Mouse (Mus musculus): ENCODE data around the gene Neurod6. TPM values are rescaled to one million over a fixed set of nuclear protein-coding genes. Genes with fewer than 3 reads are reported as not detected.
A peak's percentile ranks its signal among the peaks of the same experiment; 100 is the strongest.
"Not testable (repeated sequence)": the region's sequence is repeated elsewhere in the genome, so short reads cannot be mapped to it uniquely, and the experiment has no call there.

Gene Neurod6
- not detected for total RNA-seq (2022)

- no peak for DNase-seq (ENCODE audit: low spot score)
Observed at GRCm38 (mm10) chr6:55680974-55681373, at the start of gene Neurod6. TSS of gene Neurod6 (minus strand) at chr6:55681263.

GRCm38 (mm10) chr6:55717209-55717608 is 36.1 kb upstream of the Neurod6 start:
- DNase-seq (ENCODE audit: low spot score): peak; percentile 8

GRCm38 (mm10) chr6:55715446-55715845 is 34.4 kb upstream of the Neurod6 start:
- DNase-seq (ENCODE audit: low spot score): no peak

GRCm38 (mm10) chr6:55710913-55711312 is 29.9 kb upstream of the Neurod6 start:
- DNase-seq (ENCODE audit: low spot score): not testable (repeated sequence)

- no peak for DNase-seq (ENCODE audit: low spot score)
Observed at GRCm38 (mm10) chr6:55704759-55705104, 23.7 kb upstream of the Neurod6 start.

- DNase-seq (ENCODE audit: low spot score): no peak
Observed at GRCm38 (mm10) chr6:55704061-55704758, 23.1 kb upstream of the Neurod6 start.

GRCm38 (mm10) chr6:55700392-55701386 is 19.6 kb upstream of the Neurod6 start:
- DNase-seq (ENCODE audit: low spot score): no peak

- no peak for DNase-seq (ENCODE audit: low spot score)
Observed at GRCm38 (mm10) chr6:55690015-55690531, 9.0 kb upstream of the Neurod6 start.

- DNase-seq (ENCODE audit: low spot score): no peak
Observed at GRCm38 (mm10) chr6:55683506-55683905, 2.4 kb upstream of the Neurod6 start.

- DNase-seq (ENCODE audit: low spot score): no peak
Observed at GRCm38 (mm10) chr6:55682886-55683285, 1.8 kb upstream of the Neurod6 start.

- DNase-seq (ENCODE audit: low spot score): no peak
Observed at GRCm38 (mm10) chr6:55678571-55679185, 2.4 kb downstream of the Neurod6 start.

GRCm38 (mm10) chr6:55677326-55677725 is 3.7 kb downstream of the Neurod6 start:
- DNase-seq (ENCODE audit: low spot score): no peak

- DNase-seq (ENCODE audit: low spot score): peak; percentile 29
Observed at GRCm38 (mm10) chr6:55676663-55677311, 4.3 kb downstream of the Neurod6 start.

- peak; percentile 23 for DNase-seq (ENCODE audit: low spot score)
Observed at GRCm38 (mm10) chr6:55676141-55676662, 4.9 kb downstream of the Neurod6 start.

- no peak for DNase-seq (ENCODE audit: low spot score)
Observed at GRCm38 (mm10) chr6:55667801-55668200, 13.3 kb downstream of the Neurod6 start.

GRCm38 (mm10) chr6:55661126-55661915 is 19.7 kb downstream of the Neurod6 start:
- peak; percentile 28 for DNase-seq (ENCODE audit: low spot score)

- peak; percentile 67 for DNase-seq (ENCODE audit: low spot score)
Observed at GRCm38 (mm10) chr6:55649996-55650395, 31.1 kb downstream of the Neurod6 start.

GRCm38 (mm10) chr6:55649581-55649980 is 31.5 kb downstream of the Neurod6 start:
- peak; percentile 6 for DNase-seq (ENCODE audit: low spot score)

GRCm38 (mm10) chr6:55648886-55649285 is 32.2 kb downstream of the Neurod6 start:
- DNase-seq (ENCODE audit: low spot score): no peak

- DNase-seq (ENCODE audit: low spot score): peak; percentile 14
Observed at GRCm38 (mm10) chr6:55647771-55648280, 33.2 kb downstream of the Neurod6 start.

Measured in heart, adult 8-10 months (tissue).